Mouse (Mus musculus): Measurements from ENCODE around the gene Sp1.

Gene Sp1

DNA sequence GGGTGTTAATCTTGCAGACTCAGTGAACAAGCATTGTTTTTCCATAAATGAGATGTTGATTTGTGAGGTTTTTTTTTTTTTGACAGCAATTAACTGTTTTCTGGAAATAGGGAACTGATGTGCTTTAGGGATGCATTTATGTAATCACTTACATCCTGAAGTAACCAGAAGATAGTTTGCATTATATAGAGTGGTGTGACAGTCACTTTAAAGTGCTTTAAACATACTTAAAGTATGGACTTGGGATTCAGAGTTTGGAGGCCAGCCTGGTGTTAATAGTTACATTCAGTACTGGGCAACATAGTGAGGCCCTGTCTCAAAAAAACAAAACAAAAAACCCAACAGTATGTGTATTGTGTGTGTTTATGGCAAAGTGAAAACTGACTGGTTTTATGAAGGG lies 65.8 kb downstream of the Sp1 start:
- DNase-seq (ENCODE audit: extremely low read depth, low read depth, low spot score): no peak

DNA sequence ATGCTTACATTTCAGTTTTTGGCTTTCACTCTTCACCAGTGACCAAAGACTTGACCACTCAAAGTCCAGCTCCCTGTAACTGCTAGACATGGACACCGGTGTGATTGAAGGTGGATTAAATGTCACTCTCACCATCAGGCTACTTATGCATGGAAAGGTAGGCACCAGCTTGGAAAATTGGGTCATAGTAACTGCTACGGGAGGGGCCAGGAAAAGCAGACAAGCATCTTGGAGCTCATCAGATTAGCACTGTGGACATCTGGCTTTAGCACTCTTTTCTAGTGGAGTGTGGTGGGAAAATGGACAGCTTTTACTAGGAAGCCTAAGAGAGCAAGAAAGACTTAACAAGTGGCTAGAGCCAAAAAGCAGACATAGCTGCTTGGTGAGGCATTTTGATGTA lies 67.3 kb downstream of the Sp1 start:
- no peak for DNase-seq (ENCODE audit: extremely low read depth, low read depth, low spot score)

DNA sequence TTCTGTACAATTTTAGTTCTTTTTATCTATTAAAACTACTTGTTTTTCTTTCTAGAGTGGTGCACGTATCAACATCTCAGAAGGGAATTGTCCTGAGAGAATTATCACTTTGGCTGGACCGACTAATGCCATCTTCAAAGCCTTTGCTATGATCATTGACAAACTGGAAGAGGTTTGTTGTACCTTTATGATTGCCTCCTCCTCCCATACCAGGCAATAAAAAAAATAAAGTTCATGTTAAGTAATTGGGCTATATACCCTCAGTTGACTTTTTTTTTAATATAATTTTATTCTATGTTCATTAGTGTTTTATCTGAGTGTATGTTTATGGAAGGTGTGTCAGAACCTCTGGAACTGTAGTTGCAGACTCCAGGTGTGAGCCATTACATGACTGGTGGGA lies 68.6 kb downstream of the Sp1 start:
- no peak for DNase-seq (ENCODE audit: extremely low read depth, low read depth, low spot score)

DNA sequence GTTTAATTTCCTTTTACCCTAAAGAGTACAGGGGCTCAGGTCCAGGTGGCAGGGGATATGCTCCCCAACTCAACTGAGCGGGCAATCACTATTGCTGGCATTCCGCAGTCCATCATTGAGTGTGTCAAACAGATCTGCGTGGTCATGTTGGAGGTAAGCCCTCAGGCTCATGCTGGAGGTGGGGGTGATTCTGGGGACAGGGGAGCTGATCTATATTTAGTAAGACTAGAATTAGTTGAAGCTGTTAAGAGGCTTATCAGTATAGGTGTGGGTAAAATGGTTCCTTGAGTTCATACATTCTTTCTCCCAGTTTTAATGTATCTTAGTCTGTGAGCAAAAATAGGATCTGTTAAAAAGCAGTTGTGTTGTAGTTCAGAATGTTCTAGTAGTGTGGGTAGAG lies 77.2 kb downstream of the Sp1 start:
- no peak for DNase-seq (ENCODE audit: extremely low read depth, low read depth, low spot score)

DNA sequence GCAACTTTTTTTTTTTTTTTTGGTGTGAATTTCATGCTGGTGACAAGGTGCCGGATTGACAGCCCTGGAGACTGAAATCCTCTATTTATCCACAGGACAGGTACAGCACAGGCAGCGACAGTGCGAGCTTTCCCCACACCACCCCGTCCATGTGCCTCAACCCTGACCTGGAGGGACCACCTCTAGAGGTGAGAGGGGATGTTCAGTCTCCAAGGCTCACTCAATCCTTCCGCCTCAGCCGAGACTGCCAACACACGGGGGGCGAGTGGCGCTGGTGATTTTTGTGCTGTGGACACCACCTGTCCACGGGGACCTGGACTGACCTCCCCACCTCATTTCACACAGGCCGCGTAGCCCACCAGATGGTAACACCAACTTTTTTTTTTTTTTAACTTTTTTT lies 79.9 kb downstream of the Sp1 start:
- DNase-seq (ENCODE audit: extremely low read depth, low read depth, low spot score): no peak
